Mouse (Mus musculus) neural tube, embryonic 14.5 days (tissue): Measurements from ENCODE around the gene Pdik1l. TPM values are rescaled to one million over a fixed set of nuclear protein-coding genes. Genes with fewer than 3 reads are reported as not detected.
"Not testable (repeated sequence)": the region's sequence is repeated elsewhere in the genome, so short reads cannot be mapped to it uniquely, and the experiment has no call there.

Experiments
- ATAC-seq: fragments of 200-750 bp; cut with Nextera tagmentation; 2 replicates; pipeline ENCODE4 v1.8.0; 2017; ENCODE audit warnings: low read depth, mild to moderate bottlenecking, moderate TSS enrichment, moderate library complexity
- H3K27ac ChIP-seq: fragments of 300-500 bp; sonication (generic); 2 replicates; pipeline ENCODE4 v1.5.1; 2014; ENCODE audit warnings: low read depth, mild to moderate bottlenecking, control low read depth, low read length, moderate library complexity, mixed read lengths
- H3K27me3 ChIP-seq: fragments of 300-500 bp; sonication (generic); 2 replicates; pipeline ENCODE4 v1.6.1; 2014; ENCODE audit warnings: low read length; ENCODE audit not compliant: control insufficient read depth, insufficient read depth
- H3K36me3 ChIP-seq: fragments of 300-500 bp; sonication (generic); 2 replicates; pipeline ENCODE4 v1.6.1; 2014; ENCODE audit warnings: low read length, mixed read lengths; ENCODE audit not compliant: control insufficient read depth, insufficient read depth
- H3K4me1 ChIP-seq: fragments of 300-500 bp; sonication (generic); 2 replicates; pipeline ENCODE4 v1.6.1; 2014; ENCODE audit warnings: low read length; ENCODE audit not compliant: control insufficient read depth, insufficient read depth
- H3K4me2 ChIP-seq: fragments of 300-500 bp; sonication (generic); 2 replicates; pipeline ENCODE4 v1.6.1; 2014; ENCODE audit warnings: mild to moderate bottlenecking, low read depth, low read length, control low read depth
- H3K4me3 ChIP-seq: fragments of 300-500 bp; sonication (generic); 2 replicates; pipeline ENCODE4 v1.5.1; 2014; ENCODE audit warnings: low read depth, low read length, control low read depth, mixed read lengths
- H3K9ac ChIP-seq: fragments of 300-500 bp; sonication (generic); replicated peaks from 2 replicates; pipeline ENCODE4 v1.6.1; 2014; ENCODE audit warnings: low read depth, mild to moderate bottlenecking, control low read depth, low read length, mixed read lengths
- H3K9me3 ChIP-seq: fragments of 300-500 bp; sonication (generic); 2 replicates; pipeline ENCODE4 v1.6.1; 2016; ENCODE audit warnings: low read length; ENCODE audit not compliant: control insufficient read depth
- WGBS: fragments of 180-500 bp; shearing (Covaris S2); extraction: QIAGEN DNeasy Blood & Tissue Kit; methylation state at CpG from one replicate; pipeline ENCODE4 v1.1.7; 2014; 5-methylcytosine and 5-hydroxymethylcytosine counted together
- polyA plus RNA-seq: library from polyadenylated mRNA; unstranded; fragments of >200 nt; fragmentation: Nextera tagmentation; extraction: Ambion mirVana; gene quantifications from 2 replicates; pipeline ENCODE4 v1.2.1, GENCODE M21; 2014

Pdik1l gene
- polyA plus RNA-seq, 1 experiment from 2014 or later, result 38.5 TPM

- peaks cover 5% of the 10 kb centered on the region; the same call in 1 of the 2 replicates for H3K4me1 ChIP-seq
- no peak overlapping the region for H3K4me3 ChIP-seq
- H3K4me2 ChIP-seq, result no peak overlapping the region
- no peak overlapping the region for H3K9ac ChIP-seq
- H3K27ac ChIP-seq, result no peak overlapping the region
- WGBS, result 22% methylated on average over 12 of the region's 12 CpGs
- H3K36me3 ChIP-seq, result no peaks in the 10 kb centered on the region
- no peak for ATAC-seq
- H3K9me3 ChIP-seq, result no peaks in the 10 kb centered on the region
- no peaks in the 10 kb centered on the region for H3K27me3 ChIP-seq
These were observed 19.8 kb upstream of the Pdik1l start for GRCm38 (mm10) chr4:134307367-134308072.

DNA sequence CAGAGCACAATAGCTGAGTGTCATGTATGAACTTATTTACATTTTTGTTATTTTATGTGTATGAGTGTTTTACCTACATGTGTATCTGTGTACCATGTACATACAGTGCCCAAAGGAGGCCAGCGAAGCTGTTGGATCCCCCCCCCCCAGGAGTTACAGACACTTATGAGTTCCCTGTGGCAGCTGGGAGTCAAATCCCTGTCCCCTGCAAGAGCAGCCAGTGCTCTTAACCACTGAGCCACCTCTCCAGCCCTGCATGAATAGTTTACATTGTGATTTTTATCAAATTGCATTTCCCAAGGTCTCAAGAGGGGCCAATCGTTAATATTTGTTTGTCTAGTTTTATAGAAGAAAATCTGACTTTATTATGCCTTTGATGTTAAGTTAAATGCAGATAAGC, 19.3 kb upstream of the Pdik1l start:
- no peak overlapping the region for H3K4me2 ChIP-seq
- 83% methylated on average over 2 of the region's 2 CpGs for WGBS
- no peaks in the 10 kb centered on the region for H3K27me3 ChIP-seq
- H3K9me3 ChIP-seq, result no peaks in the 10 kb centered on the region
- ATAC-seq, result no peak
- no peaks in the 10 kb centered on the region for H3K36me3 ChIP-seq
- H3K27ac ChIP-seq, result no peak overlapping the region
- H3K4me3 ChIP-seq, result no peak overlapping the region
- no peak overlapping the region for H3K9ac ChIP-seq
- peaks cover 5% of the 10 kb centered on the region; the same call in 1 of the 2 replicates for H3K4me1 ChIP-seq

DNA sequence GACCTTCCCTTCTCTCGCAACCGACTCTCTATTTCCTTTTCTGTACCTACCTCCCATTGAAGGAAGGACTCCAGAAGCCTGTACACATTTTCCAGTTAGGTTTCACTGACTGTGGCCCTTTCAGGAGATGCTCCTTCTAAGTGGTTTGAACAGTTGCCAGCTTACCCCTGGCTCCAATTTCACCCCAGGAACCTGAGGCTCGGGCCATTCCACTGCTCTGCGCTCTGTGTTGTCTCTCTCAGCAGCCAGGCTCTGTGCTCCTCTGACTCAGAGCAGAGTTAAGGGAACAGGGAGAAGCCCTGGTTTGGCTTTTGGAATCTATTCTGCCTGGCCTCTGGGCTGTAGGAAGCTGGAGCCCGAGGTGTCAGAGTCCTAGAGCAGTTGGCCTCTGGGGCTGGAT, 14.4 kb upstream of the Pdik1l start:
- Histone ChIP-seq H3K4me3 (no peak overlapping the region), H3K9ac (no peak overlapping the region), H3K27me3 (no peaks in the 10 kb centered on the region), H3K27ac (no peak overlapping the region), H3K9me3 (no peaks in the 10 kb centered on the region), H3K4me2 (no peak overlapping the region), H3K36me3 (no peaks in the 10 kb centered on the region), H3K4me1 (no peaks in the 10 kb centered on the region; the same call in 1 of the 2 replicates)
- WGBS, result 92% methylated on average over 5 of the region's 5 CpGs
- no peak for ATAC-seq

GRCm38 (mm10) chr4:134300316-134300715, 12.6 kb upstream of the Pdik1l start:
- H3K4me1 ChIP-seq, result no peaks in the 10 kb centered on the region
- H3K9ac ChIP-seq, result no peak overlapping the region
- no peaks in the 10 kb centered on the region for H3K9me3 ChIP-seq
- no peaks in the 10 kb centered on the region for H3K27me3 ChIP-seq
- H3K36me3 ChIP-seq, result no peaks in the 10 kb centered on the region
- no peak overlapping the region for H3K27ac ChIP-seq
- H3K4me3 ChIP-seq, result no peak overlapping the region
- 81% methylated on average over 9 of the region's 9 CpGs for WGBS
- no peak for ATAC-seq
- no peak overlapping the region for H3K4me2 ChIP-seq

GRCm38 (mm10) chr4:134299498-134299810, 11.8 kb upstream of the Pdik1l start:
- WGBS, result 65% methylated on average over 4 of the region's 4 CpGs
- Histone ChIP-seq H3K4me2 (no peak overlapping the region), H3K4me3 (no peak overlapping the region), H3K27me3 (no peaks in the 10 kb centered on the region), H3K4me1 (no peaks in the 10 kb centered on the region), H3K36me3 (no peaks in the 10 kb centered on the region), H3K9me3 (no peaks in the 10 kb centered on the region), H3K27ac (no peak overlapping the region), H3K9ac (no peak overlapping the region)
- no peak for ATAC-seq

GRCm38 (mm10) chr4:134298626-134299497, 11.2 kb upstream of the Pdik1l start:
- Histone ChIP-seq H3K4me2 (no peak overlapping the region), H3K4me3 (no peak overlapping the region), H3K36me3 (no peaks in the 10 kb centered on the region), H3K27ac (no peak overlapping the region), H3K27me3 (no peaks in the 10 kb centered on the region), H3K4me1 (no peaks in the 10 kb centered on the region), H3K9me3 (no peaks in the 10 kb centered on the region), H3K9ac (no peak overlapping the region)
- no peak for ATAC-seq
- WGBS, result 77% methylated on average over 19 of the region's 19 CpGs

GRCm38 (mm10) chr4:134297369-134297768, 9.7 kb upstream of the Pdik1l start:
- no peaks in the 10 kb centered on the region for H3K9me3 ChIP-seq
- no peaks in the 10 kb centered on the region for H3K36me3 ChIP-seq
- H3K4me2 ChIP-seq, result no peak overlapping the region
- no peaks in the 10 kb centered on the region for H3K27me3 ChIP-seq
- no peak for ATAC-seq
- no peak overlapping the region for H3K27ac ChIP-seq
- WGBS, result 83% methylated on average over 8 of the region's 8 CpGs
- H3K9ac ChIP-seq, result no peak overlapping the region
- no peak overlapping the region for H3K4me3 ChIP-seq
- H3K4me1 ChIP-seq, result no peaks in the 10 kb centered on the region

DNA sequence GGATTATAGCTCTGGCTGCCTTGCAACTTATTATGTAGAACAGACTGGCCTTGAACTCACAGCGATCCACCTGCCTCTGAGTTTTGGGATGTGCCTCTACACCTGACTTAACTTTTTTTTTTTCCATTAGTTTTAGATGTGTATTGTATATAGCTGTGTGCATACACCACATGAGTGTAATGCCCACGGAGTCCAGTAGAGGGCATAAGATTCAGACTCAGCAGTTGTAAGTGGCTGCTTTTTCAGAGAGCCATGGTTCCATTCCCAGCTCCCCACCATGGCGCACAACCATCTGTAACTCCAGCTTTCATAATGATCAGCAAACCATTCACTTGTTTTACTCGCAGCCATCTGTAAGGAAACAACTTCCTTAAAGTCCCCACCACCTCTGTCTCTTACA, 8.8 kb upstream of the Pdik1l start:
- ATAC-seq, result no peak
- no peaks in the 10 kb centered on the region for H3K4me1 ChIP-seq
- WGBS, result 85% methylated on average over 4 of the region's 4 CpGs
- H3K9me3 ChIP-seq, result no peaks in the 10 kb centered on the region
- H3K27ac ChIP-seq, result no peak overlapping the region
- no peaks in the 10 kb centered on the region for H3K27me3 ChIP-seq
- H3K36me3 ChIP-seq, result no peaks in the 10 kb centered on the region
- no peak overlapping the region for H3K9ac ChIP-seq
- H3K4me2 ChIP-seq, result no peak overlapping the region
- no peak overlapping the region for H3K4me3 ChIP-seq

DNA sequence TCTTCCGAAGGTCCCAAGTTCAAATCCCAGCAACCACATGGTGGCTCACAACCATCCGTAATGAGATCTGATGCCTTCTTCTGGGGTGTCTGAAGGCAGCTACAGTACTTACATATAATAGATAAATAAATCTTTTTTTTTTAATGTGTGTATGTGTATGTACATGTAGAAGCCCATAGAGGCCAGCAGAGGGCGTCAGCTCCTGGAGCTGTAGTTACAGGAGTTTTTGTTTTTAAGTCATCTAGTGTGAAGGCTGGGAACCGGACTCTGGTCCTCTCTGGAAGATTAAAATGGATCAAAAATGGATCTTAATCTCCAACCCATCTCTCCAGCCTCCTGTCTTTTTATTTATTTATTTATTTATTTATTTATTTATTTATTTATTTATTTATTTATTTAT, 8.4 kb upstream of the Pdik1l start:
- H3K4me2 ChIP-seq, ATAC-seq, H3K9me3 ChIP-seq, H3K9ac ChIP-seq, H3K4me1 ChIP-seq, H3K4me3 ChIP-seq, H3K36me3 ChIP-seq, H3K27me3 ChIP-seq, H3K27ac ChIP-seq: not testable (repeated sequence)
- WGBS, result 83% methylated on average over 4 of the region's 4 CpGs
